Mouse (Mus musculus) small intestine, adult 2 months (tissue): ENCODE measurements around the gene Ube2g1.

Experiments used
- CTCF ChIP-seq: fragments of 200-500 bp; IDR thresholded peaks from 2 replicates; pipeline ENCODE4 v1.5.1; 2012; ENCODE audit warnings: low read depth, mild to moderate bottlenecking, control low read depth, inconsistent platforms, low read length, moderate library complexity, mixed read lengths; ENCODE audit not compliant: insufficient replicate concordance, insufficient read length; ENCODE audit errors: extremely low read depth
- POLR2A ChIP-seq: fragments of 200-500 bp; IDR thresholded peaks from 2 replicates; pipeline ENCODE4 v1.6.1; 2012; ENCODE audit warnings: low read depth, mild to moderate bottlenecking, control low read depth, inconsistent platforms, low read length, moderate library complexity

GRCm38 (mm10) chr11:72683402-72683801 is 76.3 kb downstream of the Ube2g1 start:
- no peak for TF ChIP-seq CTCF
- no peak for TF ChIP-seq POLR2A
